Comparison of ENCODE assay signal across 19 mouse cellular contexts in genomic region chr14:46932121-46932520, GRCm38 (mm10). TPM values are rescaled to one million over a fixed set of nuclear protein-coding genes. Genes with fewer than 3 reads are reported as not detected.
DNase-seq lines count a peak whose midpoint lies in the region; ATAC-seq and TF ChIP-seq lines count a peak whose summit lies in the region.
"Had no signal": no experiment of that assay in that cellular context is flagged by ENCODE, and none has a peak within 500 bp of the region (broad histone marks: within the 10 kb centered on the region; RNA-seq: fewer than 3 reads in every experiment).

No protein-coding gene starts in this region.

- 63% methylated on average over 13 of the region's 13 CpGs for WGBS in intestine, embryonic 14.5 days
- 75% methylated on average over 13 of the region's 13 CpGs for WGBS in intestine, postnatal 0 days
- WGBS in stomach, embryonic 14.5 days = 70% methylated on average over 13 of the region's 13 CpGs
- WGBS in stomach, postnatal 0 days = 81% methylated on average over 13 of the region's 13 CpGs

- no peaks in the 10 kb centered on the region for H3K36me3 ChIP-seq in intestine, embryonic 14.5 days (ENCODE audit: control insufficient read depth, insufficient read depth, low read length)
- H3K36me3 ChIP-seq in intestine, postnatal 0 days (ENCODE audit: control insufficient read depth, insufficient read depth) = no peaks in the 10 kb centered on the region
- no peaks in the 10 kb centered on the region for H3K36me3 ChIP-seq in stomach, embryonic 14.5 days (ENCODE audit: control insufficient read depth, insufficient read depth, low read length)
- H3K36me3 ChIP-seq in stomach, postnatal 0 days (ENCODE audit: control insufficient read depth, insufficient read depth, low read length) = no peaks in the 10 kb centered on the region
- H3K36me3 ChIP-seq: embryonic facial prominence, embryonic 13.5 days; G1E; stomach, embryonic 15.5 days had no signal

- H3K4me1 ChIP-seq in intestine, embryonic 14.5 days (replicated peaks; ENCODE audit: control insufficient read depth, insufficient read depth, low read length) = peaks cover 12% of the 10 kb centered on the region; the same call in 1 of the 2 replicates
- H3K4me1 ChIP-seq in intestine, postnatal 0 days (replicated peaks; ENCODE audit: control insufficient read depth, insufficient read depth, low read length) = no peaks in the 10 kb centered on the region
- peaks cover 4% of the 10 kb centered on the region; the same call in 1 of the 2 replicates for H3K4me1 ChIP-seq in stomach, embryonic 14.5 days (ENCODE audit: control insufficient read depth, insufficient read depth, low read length)
- no peaks in the 10 kb centered on the region for H3K4me1 ChIP-seq in stomach, postnatal 0 days (replicated peaks; ENCODE audit: control insufficient read depth, insufficient read depth)
- H3K4me1 ChIP-seq: stomach, embryonic 15.5 days had no signal

- no peak overlapping the region for H3K9ac ChIP-seq in intestine, embryonic 14.5 days (ENCODE audit: low read length)
- no peak overlapping the region for H3K9ac ChIP-seq in intestine, postnatal 0 days (ENCODE audit: low read depth, low read length)
- no peak overlapping the region for H3K9ac ChIP-seq in stomach, embryonic 14.5 days (replicated peaks; ENCODE audit: low read depth, low read length)
- H3K9ac ChIP-seq in stomach, postnatal 0 days (ENCODE audit: low read length) = no peak overlapping the region
- H3K9ac ChIP-seq: embryonic facial prominence, embryonic 13.5 days; liver, embryonic 14.5 days; stomach, embryonic 15.5 days had no signal

- no peak overlapping the region for H3K4me3 ChIP-seq in intestine, embryonic 14.5 days (ENCODE audit: low read depth, low read length)
- no peak overlapping the region for H3K4me3 ChIP-seq in intestine, postnatal 0 days (ENCODE audit: low read depth, low read length)
- no peak overlapping the region for H3K4me3 ChIP-seq in stomach, embryonic 14.5 days (ENCODE audit: low read depth, low read length)
- H3K4me3 ChIP-seq in stomach, postnatal 0 days (ENCODE audit: low read depth, low read length) = no peak overlapping the region
- H3K4me3 ChIP-seq: embryonic facial prominence, embryonic 13.5 days; stomach, embryonic 15.5 days had no signal

- ATAC-seq in intestine, embryonic 14.5 days (replicated peaks; ENCODE audit: low FRiP score, low TSS enrichment, low read depth) = 0 out of 2 replicates have a peak, but pooled peaks have one; percentile 32
- no peak for ATAC-seq in intestine, postnatal 0 days
- ATAC-seq in stomach, embryonic 14.5 days (ENCODE audit: insufficient number of reproducible peaks, insufficient read depth, low FRiP score, low read depth) = peak; percentile 49; the same call in 1 of the 2 replicates
- no peak for ATAC-seq in stomach, postnatal 0 days (ENCODE audit: low FRiP score, low TSS enrichment)
- ATAC-seq: forebrain, embryonic 14.5 days; hindbrain, embryonic 16.5 days had no signal

- H3K27ac ChIP-seq in intestine, embryonic 14.5 days (ENCODE audit: low read depth) = peak overlapping the region; percentile 38; the same call in 1 of the 2 replicates
- H3K27ac ChIP-seq in intestine, postnatal 0 days (ENCODE audit: low read depth, low read length) = no peak overlapping the region
- peak overlapping the region; percentile 4; the same call in 1 of the 2 replicates for H3K27ac ChIP-seq in stomach, embryonic 14.5 days (ENCODE audit: low read length)
- H3K27ac ChIP-seq in stomach, postnatal 0 days (replicated peaks) = no peak overlapping the region
- H3K27ac ChIP-seq: embryonic facial prominence, embryonic 13.5 days; liver, embryonic 14.5 days; stomach, embryonic 15.5 days had no signal

- no peak for TF ChIP-seq EP300 in stomach, postnatal 0 days (optimal IDR thresholded peaks at IDR 0.05)

- H3K9me3 ChIP-seq in intestine, embryonic 14.5 days (ENCODE audit: control insufficient read depth, low read length) = no peaks in the 10 kb centered on the region
- H3K9me3 ChIP-seq in intestine, postnatal 0 days (ENCODE audit: control insufficient read depth) = no peaks in the 10 kb centered on the region
- no peaks in the 10 kb centered on the region for H3K9me3 ChIP-seq in stomach, embryonic 14.5 days (ENCODE audit: control insufficient read depth, low read depth, low read length)
- no peaks in the 10 kb centered on the region for H3K9me3 ChIP-seq in stomach, postnatal 0 days (ENCODE audit: control insufficient read depth, low read length)
- H3K9me3 ChIP-seq: embryonic facial prominence, embryonic 13.5 days; G1E; stomach, embryonic 15.5 days had no signal

- H3K4me2 ChIP-seq in intestine, embryonic 14.5 days (ENCODE audit: low read length) = no peak overlapping the region
- H3K4me2 ChIP-seq in intestine, postnatal 0 days (replicated peaks; ENCODE audit: low read depth) = no peak overlapping the region
- no peak overlapping the region for H3K4me2 ChIP-seq in stomach, embryonic 14.5 days (replicated peaks; ENCODE audit: low read depth, low read length)
- no peak overlapping the region for H3K4me2 ChIP-seq in stomach, postnatal 0 days (replicated peaks; ENCODE audit: low read depth)
- H3K4me2 ChIP-seq: embryonic facial prominence, embryonic 13.5 days; stomach, embryonic 15.5 days had no signal

- no peaks in the 10 kb centered on the region for H3K27me3 ChIP-seq in intestine, embryonic 14.5 days (replicated peaks; ENCODE audit: control insufficient read depth, insufficient read depth, low read length)
- H3K27me3 ChIP-seq in intestine, postnatal 0 days (replicated peaks; ENCODE audit: control insufficient read depth, insufficient read depth, low read length) = no peaks in the 10 kb centered on the region
- H3K27me3 ChIP-seq in stomach, embryonic 14.5 days (ENCODE audit: control insufficient read depth, insufficient read depth, low read length) = no peaks in the 10 kb centered on the region
- no peaks in the 10 kb centered on the region for H3K27me3 ChIP-seq in stomach, postnatal 0 days (ENCODE audit: control insufficient read depth, insufficient read depth, low read length)
- H3K27me3 ChIP-seq: embryonic facial prominence, embryonic 13.5 days; stomach, embryonic 15.5 days had no signal

- TF ChIP-seq CTCF in intestine, postnatal 0 days (IDR thresholded peaks at IDR 0.05; ENCODE audit: low read depth) = no peak
- no peak for TF ChIP-seq CTCF in stomach, postnatal 0 days (IDR thresholded peaks at IDR 0.05; ENCODE audit: low read depth)

- peak; percentile 64 for DNase-seq in heart, adult 11 months
- DNase-seq in heart, adult 18-20 months = no peak
- no peak for DNase-seq in intestine, embryonic 14.5 days (ENCODE audit: low spot score)
- DNase-seq in stomach, postnatal 0 days (ENCODE audit: low spot score) = no peak
- DNase-seq in thymus, postnatal 25 days = no peak
- DNase-seq: adrenal gland, postnatal 25 days; cerebellum, adult 11-12 months; cerebellum, postnatal 14 days; spleen, adult 18-20 months; thymus, postnatal 36 days had no signal

RNA-seq across cellular contexts. Expression of gene Samd4, which starts 49.5 kb away (rescaled TPM):
- 10 to 100 TPM; 51.2 to 56.1 TPM for total RNA-seq in heart, adult 18-20 months (2021)
- polyA plus RNA-seq in intestine, embryonic 14.5 days (2014; fragmentation: Nextera tagmentation; extraction: Ambion mirVana) = 4.4 and 4.9 TPM in 2 replicates
- polyA plus RNA-seq in intestine, postnatal 0 days (2015; fragmentation: Nextera tagmentation; extraction: Ambion mirVana) = 3.1 TPM in 2 replicates
- 5.9 and 7.3 TPM in 2 replicates for polyA plus RNA-seq in stomach, embryonic 14.5 days (2014; fragmentation: Nextera tagmentation; extraction: Ambion mirVana)
- polyA plus RNA-seq in stomach, postnatal 0 days (2015; fragmentation: Nextera tagmentation; extraction: Ambion mirVana) = 3.4 and 4.1 TPM in 2 replicates
- total RNA-seq: monocyte, adult 5-6 weeks had no signal
- polyA plus RNA-seq: G1E had no signal

Comparison
In these comparisons a context has a peak if more than half of its experiments do, and no peak if none do; other contexts are left out.
1. ATAC-seq: peak in intestine, embryonic 14.5 days (single experiment) and stomach, embryonic 14.5 days (single experiment); none in intestine, postnatal 0 days (single experiment) and stomach, postnatal 0 days (single experiment).
2. H3K27ac ChIP-seq: peak in intestine, embryonic 14.5 days (single experiment) and stomach, embryonic 14.5 days (single experiment); none in intestine, postnatal 0 days (single experiment) and stomach, postnatal 0 days (single experiment).